Mouse (Mus musculus) v-Abl transformed pro-B cells (cell line): ENCODE measurements around the gene Mrpl37.
"Not testable (repeated sequence)": the region's sequence is repeated elsewhere in the genome, so short reads cannot be mapped to it uniquely, and the experiment has no call there.

Source experiments
- in situ Hi-C, 2 experiments: fragments of 400-800 bp; cut with MboI; formaldehyde crosslinking; loops; one replicate each; pipeline ENCODE4 v1.15.1; 2025; ENCODE audit not compliant: unreplicated experiment in 2 of 2

Mrpl37 gene

GRCm38 (mm10) chr4:107066252-107067124 is at the start of gene Mrpl37, which contains the start of gene Cyb5rl:
Mrpl37 (minus strand) TSS chr4:107066868.
Cyb5rl (plus strand) TSS chr4:107066988.
- in situ Hi-C loops: no loop called here

- in situ Hi-C loops: no loop called here
Measured at GRCm38 (mm10) chr4:107114278-107114677, 47.6 kb upstream of the Mrpl37 start.

- in situ Hi-C loops: not testable (repeated sequence)
Measured at GRCm38 (mm10) chr4:107109181-107109580, 42.5 kb upstream of the Mrpl37 start.

- in situ Hi-C loops: no loop called here
Measured at GRCm38 (mm10) chr4:107108291-107108731, 41.6 kb upstream of the Mrpl37 start.

GRCm38 (mm10) chr4:107106777-107107176 is 40.1 kb upstream of the Mrpl37 start:
- in situ Hi-C loops: no loop called here

GRCm38 (mm10) chr4:107102220-107102619 is 35.6 kb upstream of the Mrpl37 start:
- in situ Hi-C loops: no loop called here

GRCm38 (mm10) chr4:107098791-107099525 is 32.3 kb upstream of the Mrpl37 start:
- in situ Hi-C loops: no loop called here

- in situ Hi-C loops: no loop called here
Measured at GRCm38 (mm10) chr4:107098375-107098774, 31.7 kb upstream of the Mrpl37 start.

GRCm38 (mm10) chr4:107097871-107098270 is 31.2 kb upstream of the Mrpl37 start:
- in situ Hi-C loops: no loop called here

GRCm38 (mm10) chr4:107096841-107097373 is 30.2 kb upstream of the Mrpl37 start, which contains the start of gene Cdcp2:
Cdcp2 (plus strand) TSS chr4:107096891.
- in situ Hi-C loops: no loop called here

- in situ Hi-C loops: no loop called here
Measured at GRCm38 (mm10) chr4:107096043-107096442, 29.4 kb upstream of the Mrpl37 start.

GRCm38 (mm10) chr4:107094484-107095187 is 28.0 kb upstream of the Mrpl37 start:
- in situ Hi-C loops: no loop called here

- in situ Hi-C loops: no loop called here
Measured at GRCm38 (mm10) chr4:107091696-107092095, 25.0 kb upstream of the Mrpl37 start.

- in situ Hi-C loops: no loop called here
Measured at GRCm38 (mm10) chr4:107084858-107085257, 18.2 kb upstream of the Mrpl37 start.

GRCm38 (mm10) chr4:107084343-107084742 is 17.7 kb upstream of the Mrpl37 start:
- in situ Hi-C loops: no loop called here

GRCm38 (mm10) chr4:107083126-107083525 is 16.5 kb upstream of the Mrpl37 start:
- in situ Hi-C loops: no loop called here

GRCm38 (mm10) chr4:107082185-107082584 is 15.5 kb upstream of the Mrpl37 start:
- in situ Hi-C loops: no loop called here

- in situ Hi-C loops: no loop called here
Measured at GRCm38 (mm10) chr4:107079716-107080115, 13.0 kb upstream of the Mrpl37 start.

- in situ Hi-C loops: no loop called here
Measured at GRCm38 (mm10) chr4:107078894-107079293, 12.2 kb upstream of the Mrpl37 start.

- in situ Hi-C loops: no loop called here
Measured at GRCm38 (mm10) chr4:107075456-107075855, 8.8 kb upstream of the Mrpl37 start.

GRCm38 (mm10) chr4:107072343-107072742 is 5.7 kb upstream of the Mrpl37 start:
- in situ Hi-C loops: no loop called here
